Mouse (Mus musculus) midbrain, embryonic 11.5 days (tissue): ENCODE measurements around the gene Phykpl. TPM values are rescaled to one million over a fixed set of nuclear protein-coding genes. Genes with fewer than 3 reads are reported as not detected.

Experiments used
- ATAC-seq: fragments of 200-750 bp; cut with Nextera tagmentation; 2 replicates; pipeline ENCODE4 v1.8.0; 2017; ENCODE audit warnings: moderate TSS enrichment, moderate library complexity; ENCODE audit not compliant: low FRiP score
- DNase-seq: peaks from one replicate; pipeline ENCODE4 v3.0.0; 2015; ENCODE audit warnings: low spot score; ENCODE audit errors: missing footprints
- H3K27ac ChIP-seq: fragments of 300-500 bp; sonication (generic); 2 replicates; pipeline ENCODE4 v1.5.1; 2014; ENCODE audit warnings: low read depth, low read length
- H3K27me3 ChIP-seq: fragments of 300-500 bp; sonication (generic); 2 replicates; pipeline ENCODE4 v1.6.1; 2014; ENCODE audit warnings: mild to moderate bottlenecking, low read length, moderate library complexity, mixed read lengths; ENCODE audit not compliant: control insufficient read depth, insufficient read depth
- H3K36me3 ChIP-seq: fragments of 300-500 bp; sonication (generic); 2 replicates; pipeline ENCODE4 v1.6.1; 2014; ENCODE audit warnings: mild to moderate bottlenecking, low read length, moderate library complexity, mixed read lengths; ENCODE audit not compliant: control insufficient read depth, insufficient read depth
- H3K4me1 ChIP-seq: fragments of 300-500 bp; sonication (generic); 2 replicates; pipeline ENCODE4 v1.6.1; 2014; ENCODE audit warnings: low read length; ENCODE audit not compliant: control insufficient read depth, insufficient read depth
- H3K4me2 ChIP-seq: fragments of 300-500 bp; sonication (generic); 2 replicates; pipeline ENCODE4 v1.6.1; 2014; ENCODE audit warnings: mild to moderate bottlenecking, moderate library complexity
- H3K4me3 ChIP-seq: fragments of 300-500 bp; sonication (generic); 2 replicates; pipeline ENCODE4 v1.5.1; 2014; ENCODE audit warnings: low read depth, low read length
- H3K9ac ChIP-seq: fragments of 300-500 bp; sonication (generic); 2 replicates; pipeline ENCODE4 v1.6.1; 2014; ENCODE audit warnings: low read length
- H3K9me3 ChIP-seq: fragments of 300-500 bp; sonication (generic); 2 replicates; pipeline ENCODE4 v1.6.1; 2016; ENCODE audit warnings: low read length; ENCODE audit not compliant: control insufficient read depth
- WGBS: fragments of 180-500 bp; shearing (Covaris S2); extraction: QIAGEN DNeasy Blood & Tissue Kit; methylation state at CpG from one replicate; pipeline ENCODE4 v1.1.7; 2014; 5-methylcytosine and 5-hydroxymethylcytosine counted together
- polyA plus RNA-seq: library from polyadenylated mRNA; unstranded; fragments of >200 nt; fragmentation: Nextera tagmentation; extraction: Ambion mirVana; gene quantifications from 2 replicates; pipeline ENCODE4 v1.2.1, GENCODE M21; 2014

The Phykpl gene
- polyA plus RNA-seq, 1 experiment from 2014 or later, result 9.6 TPM

DNA sequence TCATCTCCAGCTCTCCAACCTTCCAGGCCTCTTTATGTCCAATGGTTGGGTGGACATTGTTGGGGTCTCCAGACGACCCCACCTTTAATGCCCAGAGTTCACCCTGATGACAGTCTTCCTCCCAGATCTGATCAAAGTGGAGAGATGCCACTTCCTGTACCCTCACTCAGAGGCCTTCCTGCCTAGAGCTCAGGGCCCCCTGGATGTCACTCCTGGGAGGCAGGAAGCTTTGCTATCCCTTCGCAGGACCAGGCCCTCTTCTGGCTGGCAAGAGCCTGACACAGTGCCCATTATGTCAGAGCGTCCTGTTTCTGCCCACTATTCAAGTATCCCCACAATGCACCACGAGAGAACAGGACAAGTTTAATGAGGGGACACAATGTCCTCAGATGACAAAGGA lies 5.5 kb upstream of the Phykpl start:
- 71% methylated on average over 4 of the region's 4 CpGs for WGBS
- ATAC-seq, result no peak
- no peak overlapping the region for H3K9ac ChIP-seq

GRCm38 (mm10) chr11:51582713-51583112 lies 1.8 kb upstream of the Phykpl start:
- Histone ChIP-seq H3K4me1 (peaks cover 15% of the 10 kb centered on the region), H3K4me2 (no peak overlapping the region)
- WGBS, result 21% methylated on average over 8 of the region's 8 CpGs

More for the DNA sequence above, 5.5 kb upstream of the Phykpl start:
- H3K9me3 ChIP-seq, result no peaks in the 10 kb centered on the region
- H3K4me3 ChIP-seq, result no peak overlapping the region
- no peaks in the 10 kb centered on the region for H3K36me3 ChIP-seq
- no peak overlapping the region for H3K4me2 ChIP-seq
- no peak overlapping the region for H3K27ac ChIP-seq
- H3K27me3 ChIP-seq, result no peaks in the 10 kb centered on the region
- peaks cover 5% of the 10 kb centered on the region for H3K4me1 ChIP-seq
- no peak for DNase-seq

DNA sequence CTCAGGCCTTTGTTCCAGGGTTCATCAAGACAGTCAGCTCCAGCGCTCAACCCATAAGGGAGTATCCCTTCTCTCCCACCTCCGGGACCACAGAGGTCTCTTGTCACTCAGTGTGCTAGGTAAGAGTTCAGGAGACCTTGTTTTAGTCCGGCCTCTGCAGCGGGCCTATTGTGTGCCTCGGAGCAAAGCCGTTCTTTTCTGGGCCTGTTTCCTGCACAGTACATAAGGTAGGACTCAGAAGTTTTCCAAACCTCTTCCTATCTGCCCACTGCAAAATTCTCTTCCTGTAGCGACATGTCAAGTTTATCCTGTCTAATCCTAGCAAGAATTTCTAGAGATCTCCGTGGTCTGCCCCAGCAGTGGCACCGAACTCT lies 513 bp upstream of the Phykpl start:
- Histone ChIP-seq H3K4me2 (peak overlapping the region; percentile 88), H3K27ac (peak overlapping the region; percentile 87), H3K36me3 (peaks cover 18% of the 10 kb centered on the region), H3K9me3 (no peaks in the 10 kb centered on the region), H3K27me3 (no peaks in the 10 kb centered on the region), H3K9ac (peak overlapping the region; percentile 86), H3K4me1 (peaks cover 15% of the 10 kb centered on the region), H3K4me3 (peak overlapping the region; percentile 63)
- WGBS, result 12% methylated on average over 9 of the region's 9 CpGs
- no peak for DNase-seq
- peak; percentile 14 for ATAC-seq

More at GRCm38 (mm10) chr11:51582713-51583112, 1.8 kb upstream of the Phykpl start:
- Histone ChIP-seq H3K27ac (no peak overlapping the region), H3K36me3 (peaks cover 10% of the 10 kb centered on the region), H3K27me3 (no peaks in the 10 kb centered on the region), H3K9ac (no peak overlapping the region), H3K4me3 (no peak overlapping the region), H3K9me3 (no peaks in the 10 kb centered on the region)
- DNase-seq (peak; percentile 94), ATAC-seq (no peak)

GRCm38 (mm10) chr11:51585608-51586252 lies 1.2 kb downstream of the Phykpl start:
- ATAC-seq, result no peak
- peak overlapping the region; percentile 88 for H3K4me2 ChIP-seq
- 69% methylated on average over 8 of the region's 8 CpGs for WGBS
- peaks cover 31% of the 10 kb centered on the region for H3K36me3 ChIP-seq
- peak overlapping the region; percentile 86 for H3K9ac ChIP-seq
- H3K4me1 ChIP-seq, result peaks cover 15% of the 10 kb centered on the region
- peak overlapping the region; percentile 63 for H3K4me3 ChIP-seq
- no peaks in the 10 kb centered on the region for H3K9me3 ChIP-seq
- H3K27ac ChIP-seq, result peak overlapping the region; percentile 77; the same call in 1 of the 2 replicates
- no peak for DNase-seq
- H3K27me3 ChIP-seq, result no peaks in the 10 kb centered on the region

GRCm38 (mm10) chr11:51586411-51586810 lies 1.9 kb downstream of the Phykpl start:
- H3K4me3 ChIP-seq, result no peak overlapping the region
- H3K27ac ChIP-seq, result no peak overlapping the region
- no peaks in the 10 kb centered on the region for H3K9me3 ChIP-seq
- H3K4me2 ChIP-seq, result no peak overlapping the region
- WGBS, result 96% methylated on average over 13 of the region's 13 CpGs
- H3K36me3 ChIP-seq, result peaks cover 34% of the 10 kb centered on the region
- DNase-seq (no peak), ATAC-seq (no peak)
- no peak overlapping the region for H3K9ac ChIP-seq
- H3K27me3 ChIP-seq, result no peaks in the 10 kb centered on the region
- peaks cover 15% of the 10 kb centered on the region for H3K4me1 ChIP-seq

GRCm38 (mm10) chr11:51587059-51587458 lies 2.5 kb downstream of the Phykpl start:
- WGBS, result 90% methylated on average over 1 of the region's 1 CpGs
- DNase-seq (no peak), ATAC-seq (no peak)
- Histone ChIP-seq H3K4me2 (no peak overlapping the region), H3K9me3 (no peaks in the 10 kb centered on the region), H3K36me3 (peaks cover 37% of the 10 kb centered on the region), H3K27ac (no peak overlapping the region), H3K27me3 (no peaks in the 10 kb centered on the region), H3K4me3 (no peak overlapping the region), H3K9ac (no peak overlapping the region), H3K4me1 (peaks cover 15% of the 10 kb centered on the region)

- Histone ChIP-seq H3K9me3 (no peaks in the 10 kb centered on the region), H3K27ac (no peak overlapping the region), H3K4me1 (peaks cover 11% of the 10 kb centered on the region), H3K9ac (no peak overlapping the region), H3K36me3 (peaks cover 54% of the 10 kb centered on the region), H3K27me3 (no peaks in the 10 kb centered on the region), H3K4me3 (no peak overlapping the region), H3K4me2 (no peak overlapping the region)
- ATAC-seq (no peak), DNase-seq (no peak)
- 94% methylated on average over 3 of the region's 3 CpGs for WGBS
These were observed 4.3 kb downstream of the Phykpl start for GRCm38 (mm10) chr11:51588833-51589232.

GRCm38 (mm10) chr11:51590002-51590401 lies 5.4 kb downstream of the Phykpl start:
- peaks cover 8% of the 10 kb centered on the region; the same call in 1 of the 2 replicates for H3K4me1 ChIP-seq
- H3K27me3 ChIP-seq, result no peaks in the 10 kb centered on the region
- H3K4me2 ChIP-seq, result no peak overlapping the region
- H3K4me3 ChIP-seq, result no peak overlapping the region
- no peak overlapping the region for H3K9ac ChIP-seq
- no peak for DNase-seq
- H3K27ac ChIP-seq, result no peak overlapping the region
- no peaks in the 10 kb centered on the region for H3K9me3 ChIP-seq
- ATAC-seq, result no peak
- H3K36me3 ChIP-seq, result peaks cover 57% of the 10 kb centered on the region

- H3K36me3 ChIP-seq, result peaks cover 60% of the 10 kb centered on the region
These were observed 6.6 kb downstream of the Phykpl start for GRCm38 (mm10) chr11:51591168-51591567.

More at GRCm38 (mm10) chr11:51591168-51591567, 6.6 kb downstream of the Phykpl start:
- Histone ChIP-seq H3K27ac (no peak overlapping the region), H3K9me3 (no peaks in the 10 kb centered on the region), H3K4me1 (no peaks in the 10 kb centered on the region), H3K9ac (no peak overlapping the region), H3K27me3 (no peaks in the 10 kb centered on the region), H3K4me2 (no peak overlapping the region), H3K4me3 (no peak overlapping the region)
- DNase-seq (no peak), ATAC-seq (no peak)
- WGBS, result 89% methylated on average over 7 of the region's 7 CpGs
